Mouse (Mus musculus): ENCODE measurements at regions not wholly inside any gene's neighbourhood (a gene's known extent, or its start where the extent isn't known, plus 50 kb on each side); places are given as distances from the start of the nearest gene placed in this dataset.

GRCm38 (mm10) chr1:143204070-143204469 lies 436.4 kb upstream of the B3galt2 start:
- no peak for ATAC-seq (ENCODE audit: extremely low read depth, insufficient number of reproducible peaks, low FRiP score, poor library complexity, severe bottlenecking)
- H3K36me3 ChIP-seq (replicated peaks) = no peaks in the 10 kb centered on the region
- DNase-seq (ENCODE audit: low spot score) = no peak
- H3K4me3 ChIP-seq (ENCODE audit: low read depth, low read length) = no peak overlapping the region
- H3K4me1 ChIP-seq (ENCODE audit: insufficient read depth, low read depth, low read length) = no peaks in the 10 kb centered on the region
- H3K27me3 ChIP-seq (ENCODE audit: insufficient read depth, low read length) = no peaks in the 10 kb centered on the region
- no peak for TF ChIP-seq CTCF (IDR thresholded peaks at IDR 0.05; ENCODE audit: low read depth, low read length)
- no peak for TF ChIP-seq GATA1 (IDR thresholded peaks at IDR 0.05; ENCODE audit: borderline replicate concordance, low read length)
- no peak for TF ChIP-seq TAL1 (conservative IDR thresholded peaks at IDR 0.05; ENCODE audit: low read depth, low read length)
- TF ChIP-seq GATA2 (IDR thresholded peaks at IDR 0.05; ENCODE audit: borderline replicate concordance, low read depth, low read length) = no peak
- no peak for TF ChIP-seq POLR2AphosphoS5 (IDR thresholded peaks at IDR 0.05; ENCODE audit: insufficient replicate concordance, low read depth, low read length)
- no peaks in the 10 kb centered on the region for H3K9me3 ChIP-seq (replicated peaks)

DNA sequence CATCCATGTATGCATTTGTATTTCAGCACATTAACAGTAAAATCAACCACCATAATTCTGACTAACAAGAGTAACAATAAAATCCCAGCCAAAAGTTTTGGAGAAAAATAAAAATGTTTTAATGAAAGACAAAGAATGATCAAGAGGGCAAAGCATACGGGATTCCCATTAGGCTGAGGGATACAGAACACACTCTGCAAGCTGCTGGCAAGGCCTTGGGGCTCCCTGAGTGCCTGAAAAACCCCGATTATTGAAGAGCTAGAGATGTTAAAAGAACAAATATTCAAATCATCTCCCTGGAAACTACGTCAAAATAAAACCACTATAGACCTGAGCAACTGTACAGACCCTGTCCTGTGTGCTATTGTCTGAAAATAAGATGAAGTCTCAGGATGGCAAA lies 433.5 kb upstream of the B3galt2 start:
- DNase-seq (ENCODE audit: low spot score) = no peak
- Histone ChIP-seq H3K9me3 (replicated peaks) (no peaks in the 10 kb centered on the region), H3K4me3 (ENCODE audit: low read depth, low read length) (no peak overlapping the region), H3K4me1 (ENCODE audit: insufficient read depth, low read depth, low read length) (no peaks in the 10 kb centered on the region), H3K36me3 (replicated peaks) (no peaks in the 10 kb centered on the region), H3K27me3 (ENCODE audit: insufficient read depth, low read length) (no peaks in the 10 kb centered on the region)
- TF ChIP-seq GATA1 (IDR thresholded peaks at IDR 0.05; ENCODE audit: borderline replicate concordance, low read length) (no peak), CTCF (IDR thresholded peaks at IDR 0.05; ENCODE audit: low read depth, low read length) (no peak), POLR2AphosphoS5 (IDR thresholded peaks at IDR 0.05; ENCODE audit: insufficient replicate concordance, low read depth, low read length) (no peak), TAL1 (conservative IDR thresholded peaks at IDR 0.05; ENCODE audit: low read depth, low read length) (no peak), GATA2 (IDR thresholded peaks at IDR 0.05; ENCODE audit: borderline replicate concordance, low read depth, low read length) (no peak)
- no peak for ATAC-seq (ENCODE audit: extremely low read depth, insufficient number of reproducible peaks, low FRiP score, poor library complexity, severe bottlenecking)

DNA sequence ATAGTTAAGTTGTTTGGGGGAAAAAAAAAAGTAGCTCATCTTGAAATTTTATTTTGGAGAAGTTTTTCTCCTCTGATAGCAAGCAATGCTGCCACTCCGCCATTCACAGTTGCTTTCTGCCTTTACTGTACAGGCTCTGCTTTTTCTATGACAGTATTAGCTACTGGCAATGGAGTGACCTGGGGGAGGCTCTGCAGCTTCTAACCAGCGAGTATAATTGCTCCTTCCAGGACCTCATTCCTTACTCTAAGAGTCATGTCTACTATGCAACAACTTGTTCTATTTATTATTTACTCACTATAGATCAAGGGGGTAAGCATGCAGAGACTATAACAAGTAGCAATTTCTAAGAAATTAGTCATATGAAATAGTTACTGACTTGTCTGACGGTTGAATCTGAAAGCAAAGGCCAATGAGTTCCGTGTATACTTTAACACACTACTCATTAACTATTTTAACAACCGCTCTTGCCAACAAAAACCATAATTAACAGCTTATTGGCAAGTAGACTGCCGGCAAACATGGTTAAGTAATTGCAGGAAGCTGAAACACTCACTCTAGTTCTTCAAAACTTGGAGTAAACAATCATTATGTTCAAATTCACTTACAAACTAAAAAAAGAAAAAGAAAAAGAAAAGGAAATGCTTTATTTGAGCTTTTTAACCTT lies 432.9 kb upstream of the B3galt2 start:
- H3K27me3 ChIP-seq (ENCODE audit: insufficient read depth, low read length) = no peaks in the 10 kb centered on the region
- no peaks in the 10 kb centered on the region for H3K4me1 ChIP-seq (ENCODE audit: insufficient read depth, low read depth, low read length)
- DNase-seq (ENCODE audit: low spot score) (no peak), ATAC-seq (ENCODE audit: extremely low read depth, insufficient number of reproducible peaks, low FRiP score, poor library complexity, severe bottlenecking) (no peak)
- TF ChIP-seq TAL1 (conservative IDR thresholded peaks at IDR 0.05; ENCODE audit: low read depth, low read length) = no peak
- no peak for TF ChIP-seq POLR2AphosphoS5 (IDR thresholded peaks at IDR 0.05; ENCODE audit: insufficient replicate concordance, low read depth, low read length)
- TF ChIP-seq GATA1 (IDR thresholded peaks at IDR 0.05; ENCODE audit: borderline replicate concordance, low read length) = no peak
- no peak for TF ChIP-seq GATA2 (IDR thresholded peaks at IDR 0.05; ENCODE audit: borderline replicate concordance, low read depth, low read length)
- TF ChIP-seq CTCF (IDR thresholded peaks at IDR 0.05; ENCODE audit: low read depth, low read length) = no peak
- no peaks in the 10 kb centered on the region for H3K36me3 ChIP-seq (replicated peaks)
- H3K4me3 ChIP-seq (ENCODE audit: low read depth, low read length) = no peak overlapping the region
- H3K9me3 ChIP-seq (replicated peaks) = no peaks in the 10 kb centered on the region

GRCm38 (mm10) chr1:143217401-143217800 lies 423.1 kb upstream of the B3galt2 start:
- H3K36me3 ChIP-seq (replicated peaks) = no peaks in the 10 kb centered on the region
- no peak for ATAC-seq (ENCODE audit: extremely low read depth, insufficient number of reproducible peaks, low FRiP score, poor library complexity, severe bottlenecking)
- no peak overlapping the region for H3K4me3 ChIP-seq (ENCODE audit: low read depth, low read length)
- no peaks in the 10 kb centered on the region for H3K9me3 ChIP-seq (replicated peaks)
- H3K27me3 ChIP-seq (ENCODE audit: insufficient read depth, low read length) = no peaks in the 10 kb centered on the region
- H3K4me1 ChIP-seq (ENCODE audit: insufficient read depth, low read depth, low read length) = no peaks in the 10 kb centered on the region
- TF ChIP-seq CTCF (IDR thresholded peaks at IDR 0.05; ENCODE audit: low read depth, low read length) (no peak), POLR2AphosphoS5 (IDR thresholded peaks at IDR 0.05; ENCODE audit: insufficient replicate concordance, low read depth, low read length) (no peak), GATA2 (IDR thresholded peaks at IDR 0.05; ENCODE audit: borderline replicate concordance, low read depth, low read length) (no peak), GATA1 (IDR thresholded peaks at IDR 0.05; ENCODE audit: borderline replicate concordance, low read length) (no peak)
- DNase-seq (ENCODE audit: low spot score) = no peak

- Histone ChIP-seq H3K4me3 (ENCODE audit: low read depth, low read length) (no peak overlapping the region), H3K27me3 (ENCODE audit: insufficient read depth, low read length) (no peaks in the 10 kb centered on the region), H3K9me3 (replicated peaks) (peaks cover 5% of the 10 kb centered on the region), H3K36me3 (replicated peaks) (no peaks in the 10 kb centered on the region), H3K4me1 (ENCODE audit: insufficient read depth, low read depth, low read length) (no peaks in the 10 kb centered on the region)
- no peak for ATAC-seq (ENCODE audit: extremely low read depth, insufficient number of reproducible peaks, low FRiP score, poor library complexity, severe bottlenecking)
- TF ChIP-seq TAL1 (conservative IDR thresholded peaks at IDR 0.05; ENCODE audit: low read depth, low read length) (no peak), POLR2AphosphoS5 (IDR thresholded peaks at IDR 0.05; ENCODE audit: insufficient replicate concordance, low read depth, low read length) (no peak)
- DNase-seq (ENCODE audit: low spot score) = no peak
Observed at GRCm38 (mm10) chr1:143231969-143232368, 408.5 kb upstream of the B3galt2 start.

DNA sequence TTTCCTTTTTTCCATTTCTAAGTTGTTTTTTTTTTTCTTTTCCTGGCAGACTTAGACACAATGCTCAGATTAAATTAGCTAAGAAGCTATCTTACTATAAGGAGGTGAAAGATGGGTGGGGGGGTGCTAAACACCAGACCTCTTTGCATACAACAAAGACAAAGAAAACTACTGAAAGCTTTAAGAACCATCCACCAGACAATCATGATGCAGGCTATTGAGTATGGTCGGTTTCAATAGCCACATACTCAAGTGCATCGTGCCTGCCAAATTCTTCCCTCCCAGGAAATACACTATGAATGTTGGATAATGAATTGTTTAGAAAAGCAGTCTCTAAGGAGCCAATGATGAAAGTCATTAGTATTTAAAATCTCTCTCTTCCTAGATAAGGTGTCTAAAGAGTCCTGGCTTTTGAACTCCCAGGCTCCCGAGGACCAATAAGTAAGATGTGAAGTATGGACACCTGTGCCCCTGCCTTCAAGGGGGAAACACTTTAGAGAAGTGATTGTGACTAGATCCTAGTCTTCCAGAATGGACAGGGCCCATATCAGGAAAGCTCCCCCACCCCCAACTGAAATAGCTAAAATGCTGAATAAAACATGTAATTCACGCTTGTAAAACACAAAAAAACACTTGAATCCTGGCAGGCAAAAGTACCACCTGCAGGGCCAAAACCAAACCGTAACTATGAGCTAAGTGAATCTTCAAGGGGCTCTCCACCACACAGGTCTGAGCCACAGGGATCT lies 381.8 kb upstream of the B3galt2 start:
- no peaks in the 10 kb centered on the region for H3K27me3 ChIP-seq (ENCODE audit: insufficient read depth, low read length)
- TF ChIP-seq GATA1 (IDR thresholded peaks at IDR 0.05; ENCODE audit: borderline replicate concordance, low read length) (no peak), CTCF (IDR thresholded peaks at IDR 0.05; ENCODE audit: low read depth, low read length) (no peak), TAL1 (conservative IDR thresholded peaks at IDR 0.05; ENCODE audit: low read depth, low read length) (no peak), POLR2AphosphoS5 (IDR thresholded peaks at IDR 0.05; ENCODE audit: insufficient replicate concordance, low read depth, low read length) (no peak), GATA2 (IDR thresholded peaks at IDR 0.05; ENCODE audit: borderline replicate concordance, low read depth, low read length) (no peak)
- DNase-seq (ENCODE audit: low spot score) (no peak), ATAC-seq (ENCODE audit: extremely low read depth, insufficient number of reproducible peaks, low FRiP score, poor library complexity, severe bottlenecking) (no peak)
- H3K9me3 ChIP-seq (replicated peaks) = no peaks in the 10 kb centered on the region
- H3K36me3 ChIP-seq (replicated peaks) = no peaks in the 10 kb centered on the region
- H3K4me3 ChIP-seq (ENCODE audit: low read depth, low read length) = no peak overlapping the region
- no peaks in the 10 kb centered on the region for H3K4me1 ChIP-seq (ENCODE audit: insufficient read depth, low read depth, low read length)

Data from G1E (cell line).